Mouse (Mus musculus) megakaryocyte, embryonic 14.5 days (primary cell): ENCODE results near the gene Usp47. TPM values are rescaled to one million over a fixed set of nuclear protein-coding genes. Genes with fewer than 3 reads are reported as not detected.

Source experiments
- H3K27me3 ChIP-seq: replicated peaks from 2 replicates; pipeline ENCODE3; 2012; ENCODE audit warnings: inconsistent platforms
- H3K36me3 ChIP-seq: replicated peaks from 2 replicates; pipeline ENCODE3; 2012; ENCODE audit warnings: low read length, inconsistent platforms, mixed read lengths
- H3K4me1 ChIP-seq: 2 replicates; pipeline ENCODE4 v1.6.1; 2012; ENCODE audit warnings: inconsistent platforms
- H3K4me3 ChIP-seq: replicated peaks from 2 replicates; pipeline ENCODE3; 2012; ENCODE audit warnings: moderate library complexity, mild to moderate bottlenecking, inconsistent platforms
- H3K9me3 ChIP-seq: 2 replicates; pipeline ENCODE4 v1.6.1; 2012; ENCODE audit warnings: inconsistent platforms
- FLI1 ChIP-seq: IDR thresholded peaks from 2 replicates; pipeline ENCODE4 v1.6.1; 2012; ENCODE audit warnings: low read length, inconsistent platforms, mixed read lengths
- GATA1 ChIP-seq: IDR thresholded peaks from 3 replicates; pipeline ENCODE4 v1.6.1; 2012; ENCODE audit warnings: mixed read lengths, low read length, inconsistent platforms, borderline replicate concordance
- polyA plus RNA-seq: library from polyadenylated mRNA; stranded (reverse); fragments of >175 nt; gene quantifications from 2 replicates; pipeline ENCODE4 v1.2.3, GENCODE M21; 2012; ENCODE audit warnings: low replicate concordance; ENCODE audit not compliant: insufficient read depth

The Usp47 gene
- polyA plus RNA-seq, 1 experiment, result 3.0 TPM

DNA sequence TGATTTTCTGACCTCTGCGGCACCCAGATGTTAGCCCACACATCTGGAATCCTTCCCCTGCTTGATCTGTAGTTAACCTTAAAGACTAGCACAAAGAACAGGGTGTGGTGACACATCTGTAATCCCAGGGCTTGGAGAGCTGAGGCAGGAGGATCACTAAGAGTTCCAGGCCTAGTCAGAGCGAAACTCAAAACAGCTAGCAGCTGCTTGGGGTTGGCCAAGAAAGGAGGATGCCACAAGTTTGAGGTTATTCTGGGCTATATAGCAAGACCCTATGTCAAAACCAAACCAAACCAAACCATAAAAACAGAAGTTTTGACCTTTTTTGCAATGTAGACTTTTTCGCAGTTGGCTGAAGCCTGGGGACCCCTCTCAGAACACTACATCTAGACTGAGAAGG lies 107.4 kb downstream of the Usp47 start:
- H3K36me3 ChIP-seq, result no peaks in the 10 kb centered on the region
- peaks cover 27% of the 10 kb centered on the region for H3K27me3 ChIP-seq
- H3K4me3 ChIP-seq, result no peak overlapping the region
- no peaks in the 10 kb centered on the region for H3K9me3 ChIP-seq
- H3K4me1 ChIP-seq, result peaks cover 11% of the 10 kb centered on the region
- TF ChIP-seq FLI1 (no peak), GATA1 (no peak)

- no peaks in the 10 kb centered on the region for H3K36me3 ChIP-seq
- no peak overlapping the region for H3K4me3 ChIP-seq
- TF ChIP-seq GATA1 (no peak), FLI1 (no peak)
- H3K27me3 ChIP-seq, result peaks cover 32% of the 10 kb centered on the region
- H3K4me1 ChIP-seq, result peaks cover 18% of the 10 kb centered on the region
- no peaks in the 10 kb centered on the region for H3K9me3 ChIP-seq
Observed at GRCm38 (mm10) chr7:112132005-112132404, 108.7 kb downstream of the Usp47 start.

DNA sequence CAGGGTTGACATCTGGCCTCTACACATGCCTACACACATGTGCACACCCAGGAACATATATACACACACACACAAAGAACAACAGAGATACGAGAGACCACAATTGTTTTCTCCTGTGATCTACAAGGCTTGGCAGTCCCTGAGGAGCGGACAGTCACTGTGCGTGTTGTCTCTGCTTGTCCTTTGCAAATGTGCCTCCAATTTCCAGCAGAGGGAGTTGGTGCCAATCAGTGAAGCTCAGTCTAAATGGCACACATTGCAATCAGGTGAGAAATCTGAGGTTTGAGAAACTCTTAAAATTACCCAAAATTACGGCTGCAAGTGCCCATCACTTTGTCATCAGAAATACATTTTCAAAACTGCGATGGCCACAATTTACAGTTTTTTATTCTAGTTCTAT lies 110.0 kb downstream of the Usp47 start:
- Histone ChIP-seq H3K27me3 (peaks cover 26% of the 10 kb centered on the region), H3K9me3 (no peaks in the 10 kb centered on the region), H3K4me3 (no peak overlapping the region), H3K4me1 (peaks cover 18% of the 10 kb centered on the region), H3K36me3 (no peaks in the 10 kb centered on the region)
- TF ChIP-seq GATA1 (no peak), FLI1 (no peak)

DNA sequence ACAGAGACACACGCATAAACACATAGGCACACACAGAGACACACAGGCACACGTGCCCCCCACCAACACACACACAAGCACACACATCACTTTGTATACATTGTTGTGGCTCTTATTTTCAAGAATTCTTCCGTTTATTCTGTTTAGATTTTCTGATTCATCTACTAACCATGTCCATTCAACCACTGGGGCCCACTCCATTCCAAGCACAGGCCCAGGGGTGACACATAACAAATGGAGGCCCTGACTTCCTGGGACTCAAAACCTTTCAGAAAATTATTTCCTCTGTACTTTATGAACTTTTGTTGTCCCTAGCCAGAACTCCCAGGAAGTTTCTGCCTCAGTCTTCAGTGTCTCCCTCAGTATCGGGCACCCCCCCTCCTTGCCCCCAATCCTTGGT lies 111.9 kb downstream of the Usp47 start:
- Histone ChIP-seq H3K9me3 (no peaks in the 10 kb centered on the region), H3K36me3 (no peaks in the 10 kb centered on the region), H3K27me3 (peaks cover 16% of the 10 kb centered on the region), H3K4me1 (peaks cover 25% of the 10 kb centered on the region), H3K4me3 (no peak overlapping the region)
- TF ChIP-seq FLI1 (no peak), GATA1 (no peak)

DNA sequence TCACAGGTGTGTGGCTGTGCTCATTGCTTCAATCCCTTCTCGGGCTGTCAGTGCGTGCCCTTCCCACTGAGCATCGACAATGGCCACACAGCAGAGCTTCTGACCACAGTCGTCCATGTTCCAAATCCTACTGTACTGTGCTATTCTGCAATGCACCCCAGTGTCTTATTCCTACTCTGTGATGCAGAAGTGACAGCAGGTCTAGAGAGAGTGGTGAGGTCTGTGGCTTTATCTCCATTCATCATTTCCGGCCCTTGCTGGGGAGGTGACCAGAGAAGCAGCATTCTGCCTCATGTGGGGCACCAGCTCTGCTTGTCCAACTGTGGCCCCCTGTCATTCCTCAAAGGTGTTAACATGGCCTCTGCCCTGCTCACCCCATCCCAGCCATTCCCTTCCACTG lies 113.2 kb downstream of the Usp47 start:
- Histone ChIP-seq H3K27me3 (peaks cover 14% of the 10 kb centered on the region), H3K4me3 (no peak overlapping the region), H3K36me3 (no peaks in the 10 kb centered on the region), H3K9me3 (no peaks in the 10 kb centered on the region), H3K4me1 (peaks cover 25% of the 10 kb centered on the region)
- TF ChIP-seq FLI1 (no peak), GATA1 (no peak)

GRCm38 (mm10) chr7:112138168-112138508 lies 114.8 kb downstream of the Usp47 start:
- H3K4me3 ChIP-seq, result no peak overlapping the region
- no peaks in the 10 kb centered on the region for H3K36me3 ChIP-seq
- peaks cover 25% of the 10 kb centered on the region for H3K4me1 ChIP-seq
- H3K27me3 ChIP-seq, result peaks cover 14% of the 10 kb centered on the region
- H3K9me3 ChIP-seq, result no peaks in the 10 kb centered on the region
- TF ChIP-seq FLI1 (no peak), GATA1 (no peak)

DNA sequence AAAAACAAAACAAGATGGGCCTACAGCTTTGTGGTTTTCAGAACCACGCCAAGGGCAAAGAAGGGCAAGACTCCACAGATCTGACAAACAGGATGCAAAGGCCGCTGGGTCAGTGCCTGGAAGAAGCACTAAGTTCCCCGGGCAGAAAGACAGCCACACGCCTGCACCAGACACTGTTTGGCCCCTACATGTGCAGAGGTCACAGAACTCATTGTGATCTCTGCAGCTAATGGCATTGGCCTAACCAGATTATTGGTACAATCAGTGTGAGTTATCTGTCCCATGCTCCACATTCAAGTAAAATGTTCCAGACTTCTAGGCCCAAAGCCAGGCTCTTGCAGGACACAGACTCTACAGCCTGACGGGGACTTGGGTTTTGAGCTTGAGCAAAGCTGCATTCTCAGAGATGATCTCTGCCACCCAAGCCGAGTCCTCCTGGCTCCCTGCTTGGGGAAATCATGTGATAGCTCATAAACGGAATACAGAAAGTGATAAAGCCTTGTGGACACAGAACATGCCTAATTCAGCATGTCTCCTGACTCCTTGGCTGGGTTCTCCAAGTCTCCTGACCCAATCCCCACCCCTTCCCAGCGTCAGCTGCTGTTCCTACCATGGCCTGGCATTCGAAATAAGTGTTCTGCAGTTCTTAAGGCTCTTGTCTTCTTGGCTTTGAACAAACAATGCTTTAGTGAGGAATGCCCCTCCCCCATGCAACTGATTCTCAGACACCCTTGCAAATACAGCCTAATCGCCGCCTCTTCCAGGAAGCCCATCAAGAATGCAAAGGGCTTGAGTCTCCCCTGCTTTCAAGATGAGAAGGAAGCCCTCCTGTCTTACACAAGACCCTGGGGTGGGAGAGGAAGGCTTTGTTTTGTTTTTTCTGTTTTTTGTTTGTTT lies 115.5 kb downstream of the Usp47 start:
- no peak overlapping the region for H3K4me3 ChIP-seq
- no peaks in the 10 kb centered on the region for H3K9me3 ChIP-seq
- TF ChIP-seq GATA1 (no peak), FLI1 (no peak)

DNA sequence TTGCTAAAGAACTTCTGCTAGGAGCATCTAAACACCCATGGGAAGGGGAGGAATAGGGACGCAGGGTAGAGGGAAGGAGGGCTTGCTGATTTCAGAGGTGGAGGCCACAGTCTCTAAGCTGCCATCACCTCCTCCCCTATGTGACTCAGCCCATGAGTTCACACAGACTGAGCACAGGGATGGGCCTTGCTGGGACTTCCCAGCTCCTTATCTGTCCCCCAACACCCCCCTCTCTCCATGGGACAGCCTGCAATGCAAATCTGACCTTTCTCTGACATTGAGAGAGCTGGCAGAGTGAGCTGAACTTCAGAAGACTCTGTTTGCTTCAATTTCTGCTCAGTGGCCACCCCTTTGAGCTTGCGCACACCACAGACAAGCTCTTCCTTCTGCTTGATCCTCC lies 117.4 kb downstream of the Usp47 start:
- TF ChIP-seq GATA1, result no peak
- no peak for TF ChIP-seq FLI1
- Histone ChIP-seq H3K27me3 (peaks cover 14% of the 10 kb centered on the region), H3K4me3 (no peak overlapping the region), H3K4me1 (peaks cover 16% of the 10 kb centered on the region), H3K9me3 (no peaks in the 10 kb centered on the region), H3K36me3 (no peaks in the 10 kb centered on the region)

More for the DNA sequence above, 115.5 kb downstream of the Usp47 start:
- Histone ChIP-seq H3K27me3 (peaks cover 14% of the 10 kb centered on the region), H3K36me3 (no peaks in the 10 kb centered on the region), H3K4me1 (peaks cover 25% of the 10 kb centered on the region)

DNA sequence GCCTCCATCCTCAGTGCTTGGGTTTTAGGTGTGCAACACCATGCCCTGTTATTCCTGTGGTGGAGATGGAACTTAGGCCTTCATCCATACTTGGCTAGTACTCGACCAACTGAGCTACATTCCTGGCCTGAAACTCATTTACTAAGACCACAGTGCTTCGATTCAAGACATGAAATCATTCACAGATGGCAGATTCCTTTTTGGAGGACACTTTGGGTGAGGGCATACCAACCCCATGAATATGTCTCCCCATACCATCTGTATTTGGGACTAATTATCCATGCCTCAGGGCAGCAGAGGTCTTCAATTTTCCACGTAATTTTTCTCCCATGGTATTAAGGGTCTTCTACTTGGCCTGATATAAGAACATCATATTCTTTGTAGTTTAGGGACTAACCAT lies 119.3 kb downstream of the Usp47 start:
- TF ChIP-seq FLI1, result no peak
- TF ChIP-seq GATA1, result no peak
- H3K27me3 ChIP-seq, result peaks cover 12% of the 10 kb centered on the region
- no peaks in the 10 kb centered on the region for H3K9me3 ChIP-seq
- H3K4me3 ChIP-seq, result no peak overlapping the region
- no peaks in the 10 kb centered on the region for H3K36me3 ChIP-seq
- H3K4me1 ChIP-seq, result peaks cover 7% of the 10 kb centered on the region; the same call in 1 of the 2 replicates

- Histone ChIP-seq H3K36me3 (no peaks in the 10 kb centered on the region), H3K27me3 (peaks cover 12% of the 10 kb centered on the region), H3K4me3 (no peak overlapping the region), H3K4me1 (peaks cover 7% of the 10 kb centered on the region; the same call in 1 of the 2 replicates), H3K9me3 (no peaks in the 10 kb centered on the region)
- no peak for TF ChIP-seq GATA1
- no peak for TF ChIP-seq FLI1
Observed at GRCm38 (mm10) chr7:112143090-112143500, 119.8 kb downstream of the Usp47 start.
